Mouse (Mus musculus) kidney, adult 2 months (tissue): ENCODE measurements around the gene Fry.

Source experiments
- CTCF ChIP-seq: fragments of 200-500 bp; conservative IDR thresholded peaks from 2 replicates; pipeline ENCODE4 v1.5.1; 2011; ENCODE audit warnings: low read depth, mild to moderate bottlenecking, control low read depth, low read length, moderate library complexity, mixed read lengths; ENCODE audit not compliant: insufficient read depth, insufficient read length
- POLR2A ChIP-seq: fragments of 200-500 bp; IDR thresholded peaks from one replicate; pipeline ENCODE4 v1.6.1; 2011; ENCODE audit warnings: low read depth, low read length, control low read depth

DNA sequence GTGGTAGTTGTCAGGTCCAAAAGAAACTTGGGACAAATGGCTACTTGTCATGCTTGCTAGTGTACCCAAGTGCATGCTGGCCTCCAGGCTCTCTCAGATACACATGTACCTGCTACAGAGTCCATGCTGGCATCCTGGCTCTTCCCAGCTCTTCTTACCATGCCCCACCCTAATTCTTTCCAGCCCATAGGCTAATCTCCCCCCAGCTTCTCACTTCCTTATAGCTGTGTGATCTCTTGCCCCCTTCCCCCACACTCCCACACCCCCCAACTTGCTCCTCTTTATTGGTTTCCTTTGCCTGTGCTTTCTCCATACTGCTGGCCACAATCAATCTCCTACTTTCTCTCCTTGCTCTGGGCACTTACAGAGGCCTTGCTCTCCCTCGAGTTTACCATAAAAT is 146.6 kb downstream of the Fry start:
- no peak for TF ChIP-seq POLR2A
- no peak for TF ChIP-seq CTCF
